Mouse (Mus musculus) MEL (cell line): ENCODE measurements around the gene Zbtb8os. TPM values are rescaled to one million over a fixed set of nuclear protein-coding genes. Genes with fewer than 3 reads are reported as not detected.

Experiments
- DNase-seq: peaks from one replicate; pipeline ENCODE4 v3.0.0; 2011; ENCODE audit warnings: low read depth, low spot score
- H3K27ac ChIP-seq: 2 replicates; pipeline ENCODE4 v1.5.1; 2012; ENCODE audit warnings: low read depth, mild to moderate bottlenecking, control low read depth, low read length, moderate library complexity; ENCODE audit not compliant: control insufficient read depth
- H3K27me3 ChIP-seq, 2 experiments: fragments of 150-350 bp in 1 of 2; sonication (generic) in 1 of 2; 2 replicates each; pipeline ENCODE4 v1.6.1; 2012; ENCODE audit warnings: low read length in 2 of 2, mild to moderate bottlenecking in 2 of 2, improper control_type of control experiment in 1 of 2, moderate library complexity in 1 of 2; ENCODE audit not compliant: insufficient read depth in 2 of 2, control insufficient read depth in 1 of 2
- H3K36me3 ChIP-seq, 2 experiments: 2 replicates each; pipeline ENCODE4 v1.6.1; 2012 to 2014; ENCODE audit warnings: low read length in 2 of 2, improper control_type of control experiment in 1 of 2, inconsistent platforms in 1 of 2, mild to moderate bottlenecking in 1 of 2; ENCODE audit not compliant: insufficient read depth in 2 of 2, control insufficient read depth in 1 of 2
- H3K4me1 ChIP-seq, 2 experiments: fragments of 150-350 bp in 1 of 2; sonication (generic) in 1 of 2; 2 replicates each; pipeline ENCODE4 v1.6.1; 2012; ENCODE audit warnings: low read length in 2 of 2, improper control_type of control experiment in 1 of 2, mild to moderate bottlenecking in 1 of 2; ENCODE audit not compliant: insufficient read depth in 2 of 2, control insufficient read depth in 1 of 2
- H3K4me3 ChIP-seq, 2 experiments: fragments of 150-350 bp in 1 of 2; sonication (generic) in 1 of 2; 2 replicates each; pipeline ENCODE4 v1.5.1; 2012; ENCODE audit warnings: low read depth in 2 of 2, low read length in 2 of 2, mild to moderate bottlenecking in 2 of 2, moderate library complexity in 2 of 2, control low read depth in 1 of 2, improper control_type of control experiment in 1 of 2; ENCODE audit not compliant: control insufficient read depth in 1 of 2, insufficient read depth in 1 of 2
- H3K79me2 ChIP-seq: 2 replicates; pipeline ENCODE4 v1.6.1; 2012; ENCODE audit warnings: mild to moderate bottlenecking, low read length, moderate library complexity; ENCODE audit not compliant: control insufficient read depth, poor library complexity, insufficient read depth
- H3K9ac ChIP-seq: 2 replicates; pipeline ENCODE4 v1.6.1; 2012; ENCODE audit warnings: low read depth, mild to moderate bottlenecking, control low read depth, low read length, moderate library complexity; ENCODE audit not compliant: control insufficient read depth, poor library complexity, severe bottlenecking
- H3K9me3 ChIP-seq: fragments of 150-350 bp; sonication (generic); replicated peaks from 2 replicates; pipeline ENCODE4 v1.6.1; 2012; ENCODE audit warnings: mild to moderate bottlenecking, low read length, improper control_type of control experiment, moderate library complexity; ENCODE audit not compliant: insufficient read depth
- CHD1 ChIP-seq: IDR thresholded peaks from 2 replicates; pipeline ENCODE4 v1.6.1; 2012; ENCODE audit warnings: low read depth, mild to moderate bottlenecking, inconsistent platforms, low read length, improper control_type of control experiment
- CTCF ChIP-seq, 3 experiments: IDR thresholded peaks in 2 of 3; conservative IDR thresholded peaks in 1 of 3; 2 replicates each; pipeline ENCODE4 v1.5.1; 2011 to 2012; ENCODE audit warnings: low read length in 3 of 3, low read depth in 2 of 3, mild to moderate bottlenecking in 2 of 3, improper control_type of control experiment in 1 of 3, inconsistent platforms in 1 of 3, mixed read lengths in 1 of 3, moderate library complexity in 1 of 3; ENCODE audit not compliant: control insufficient read depth in 1 of 3, insufficient read depth in 1 of 3, poor library complexity in 1 of 3, severe bottlenecking in 1 of 3
- EP300 ChIP-seq, 2 experiments: IDR thresholded peaks; 2 replicates each; pipeline ENCODE4 v1.6.1; 2011; ENCODE audit warnings: improper control_type of control experiment in 2 of 2, low read length in 2 of 2, low read depth in 1 of 2, mild to moderate bottlenecking in 1 of 2
- ETS1 ChIP-seq: IDR thresholded peaks from 2 replicates; pipeline ENCODE4 v1.6.1; 2012; ENCODE audit warnings: low read depth, mild to moderate bottlenecking, inconsistent platforms, low read length, improper control_type of control experiment, moderate library complexity
- MAX ChIP-seq: IDR thresholded peaks from 2 replicates; pipeline ENCODE4 v1.6.1; 2011; ENCODE audit warnings: low read length, improper control_type of control experiment
- MEF2A ChIP-seq: IDR thresholded peaks from 2 replicates; pipeline ENCODE4 v1.6.1; 2014; ENCODE audit warnings: low read depth, mild to moderate bottlenecking, inconsistent platforms, low read length, improper control_type of control experiment; ENCODE audit not compliant: poor library complexity, insufficient replicate concordance, severe bottlenecking; ENCODE audit errors: extremely low read depth
- POLR2AphosphoS5 ChIP-seq: IDR thresholded peaks from 2 replicates; pipeline ENCODE4 v1.6.1; 2012; ENCODE audit warnings: low read depth, borderline replicate concordance, mild to moderate bottlenecking, inconsistent platforms, low read length, moderate library complexity, mixed read lengths
- RAD21 ChIP-seq: IDR thresholded peaks from 2 replicates; pipeline ENCODE4 v1.6.1; 2011; ENCODE audit warnings: mild to moderate bottlenecking, low read depth, low read length, improper control_type of control experiment
- SIN3A ChIP-seq: IDR thresholded peaks from 2 replicates; pipeline ENCODE4 v1.6.1; 2012; ENCODE audit warnings: low read length, improper control_type of control experiment, inconsistent platforms
- UBTF ChIP-seq: IDR thresholded peaks from 2 replicates; pipeline ENCODE4 v1.6.1; 2012; ENCODE audit warnings: low read depth, mild to moderate bottlenecking, inconsistent platforms, low read length, improper control_type of control experiment, moderate library complexity, borderline replicate concordance; ENCODE audit not compliant: insufficient read depth
- USF2 ChIP-seq, 2 experiments: IDR thresholded peaks; 2 replicates each; pipeline ENCODE4 v1.6.1; 2011 to 2012; ENCODE audit warnings: improper control_type of control experiment in 2 of 2, low read length in 2 of 2, borderline replicate concordance in 1 of 2, inconsistent platforms in 1 of 2, low read depth in 1 of 2, mild to moderate bottlenecking in 1 of 2; ENCODE audit not compliant: insufficient read depth in 1 of 2
- ZKSCAN1 ChIP-seq: IDR thresholded peaks from 2 replicates; pipeline ENCODE4 v1.6.1; 2012; ENCODE audit warnings: low read depth, mild to moderate bottlenecking, inconsistent platforms, low read length, improper control_type of control experiment, moderate library complexity
- ZMIZ1 ChIP-seq: IDR thresholded peaks from 2 replicates; pipeline ENCODE4 v1.6.1; 2012; ENCODE audit warnings: low read depth, mild to moderate bottlenecking, inconsistent platforms, low read length, improper control_type of control experiment, moderate library complexity
- ZNF384 ChIP-seq: IDR thresholded peaks from 2 replicates; pipeline ENCODE4 v1.6.1; 2012; ENCODE audit warnings: low read depth, mild to moderate bottlenecking, inconsistent platforms, low read length, improper control_type of control experiment
- polyA plus RNA-seq, 2 experiments: library from polyadenylated mRNA; stranded (reverse) in 1 of 2; unstranded in 1 of 2; fragments of >175 nt in 1 of 2; fragments of >200 nt in 1 of 2; gene quantifications; 2 replicates each; pipeline versions ENCODE4 v1.2.1 to v1.2.4; 2012; ENCODE audit warnings: low replicate concordance in 2 of 2, low read depth in 1 of 2; ENCODE audit not compliant: insufficient read length in 2 of 2, insufficient read depth in 1 of 2, missing spikeins in 1 of 2
- total RNA-seq: library from RNA; depleted of rRNA; stranded (reverse); fragments of 300-350 nt; gene quantifications from 2 replicates; pipeline ENCODE4 v1.2.3, GENCODE M21; 2012

Zbtb8os gene
- total and polyA plus RNA-seq, 3 experiments = 16.7 to 22.6 TPM; not detected in 1

GRCm38 (mm10) chr4:129365224-129365623 lies 29.7 kb downstream of the Zbtb8os start:
- TF ChIP-seq MEF2A (no peak), MAX (no peak), ZKSCAN1 (no peak), ZNF384 (no peak), SIN3A (no peak)
- Histone ChIP-seq H3K4me3 (peak overlapping the region in 1 of 2 experiments; percentile 40; a peak in 1 of 4 replicates), H3K4me1 (peaks cover 0 to 4% of the 10 kb centered on the region in 2 experiments; a peak in 2 of 4 replicates), H3K27ac (no peak overlapping the region), H3K9me3 (no peaks in the 10 kb centered on the region), H3K9ac (no peak overlapping the region), H3K27me3 (no peaks in the 10 kb centered on the region), H3K79me2 (no peaks in the 10 kb centered on the region), H3K36me3 (peaks cover 0 to 3% of the 10 kb centered on the region in 2 experiments; a peak in 2 of 4 replicates)
- no peak for DNase-seq

GRCm38 (mm10) chr4:129371391-129371790 lies 35.9 kb downstream of the Zbtb8os start:
- Histone ChIP-seq H3K4me3 (no peak overlapping the region), H3K9ac (no peak overlapping the region), H3K79me2 (no peaks in the 10 kb centered on the region), H3K27me3 (no peaks in the 10 kb centered on the region)
- DNase-seq = no peak
- peak in 2 of 3 experiments; percentile 19 to 23; a peak in 2 of 6 replicates for TF ChIP-seq CTCF (IDR thresholded peaks at IDR 0.05 in 2 of 3, conservative IDR thresholded peaks at IDR 0.05 in 1 of 3; ENCODE audit: control insufficient read depth in 1 of 3, insufficient read depth in 1 of 3, low read depth in 2 of 3, low read length in 3 of 3, poor library complexity in 1 of 3, severe bottlenecking in 1 of 3)
- TF ChIP-seq EP300 (IDR thresholded peaks at IDR 0.05; ENCODE audit: low read depth in 1 of 2, low read length in 2 of 2) = no peak
- no peak for TF ChIP-seq ZMIZ1
- TF ChIP-seq RAD21 = peak; percentile 16
- TF ChIP-seq ETS1 = no peak
- TF ChIP-seq, all 39 proteins: peak for 2
- Histone ChIP-seq H3K27ac (no peak overlapping the region), H3K36me3 (peaks cover 0 to 3% of the 10 kb centered on the region in 2 experiments; a peak in 2 of 4 replicates), H3K9me3 (no peaks in the 10 kb centered on the region), H3K4me1 (peaks cover 0 to 7% of the 10 kb centered on the region in 2 experiments; a peak in 2 of 4 replicates)

GRCm38 (mm10) chr4:129373202-129373976 lies 37.9 kb downstream of the Zbtb8os start:
- Histone ChIP-seq H3K36me3 (peaks cover 0 to 3% of the 10 kb centered on the region in 2 experiments; a peak in 2 of 4 replicates), H3K79me2 (no peaks in the 10 kb centered on the region; the same call in 1 of the 2 replicates), H3K4me1 (peaks cover 0 to 7% of the 10 kb centered on the region in 2 experiments; a peak in 2 of 4 replicates), H3K4me3 (no peak overlapping the region), H3K27ac (no peak overlapping the region), H3K9me3 (no peaks in the 10 kb centered on the region), H3K9ac (no peak overlapping the region), H3K27me3 (peaks cover 0 to 3% of the 10 kb centered on the region in 2 experiments; a peak in 2 of 4 replicates)
- DNase-seq = no peak
- no peak for TF ChIP-seq UBTF
- TF ChIP-seq CHD1 = no peak
- TF ChIP-seq USF2 (IDR thresholded peaks at IDR 0.05; ENCODE audit: borderline replicate concordance in 1 of 2, insufficient read depth in 1 of 2, low read depth in 1 of 2, low read length in 2 of 2) = no peak
- TF ChIP-seq POLR2AphosphoS5 = no peak
